Mouse (Mus musculus) stomach, adult 2 months (tissue): Measurements from ENCODE around the gene Meox2. TPM values are rescaled to one million over a fixed set of nuclear protein-coding genes. Genes with fewer than 3 reads are reported as not detected.

Source experiments
- polyA plus RNA-seq: library from polyadenylated mRNA; depleted of rRNA; stranded (reverse); fragments of >200 nt; gene quantifications from 2 replicates; pipeline ENCODE4 v1.2.3, GENCODE M21; 2012; rRNA removed

Gene Meox2
- polyA plus RNA-seq: 0.46 and 0.78 TPM in 2 replicates

GRCm38 (mm10) chr12:37108390-37108738, at the start of gene Meox2:
Meox2 (plus strand) TSS chr12:37108540.

Other genes with a start within 250 kb of the Meox2 start
- 1.5 and 3.1 TPM in 2 replicates for gene Agmo, start 133.1 kb downstream of the Meox2 start, polyA plus RNA-seq